Mouse (Mus musculus): Measurements from ENCODE around the gene Ctsl.

Ctsl gene

DNA sequence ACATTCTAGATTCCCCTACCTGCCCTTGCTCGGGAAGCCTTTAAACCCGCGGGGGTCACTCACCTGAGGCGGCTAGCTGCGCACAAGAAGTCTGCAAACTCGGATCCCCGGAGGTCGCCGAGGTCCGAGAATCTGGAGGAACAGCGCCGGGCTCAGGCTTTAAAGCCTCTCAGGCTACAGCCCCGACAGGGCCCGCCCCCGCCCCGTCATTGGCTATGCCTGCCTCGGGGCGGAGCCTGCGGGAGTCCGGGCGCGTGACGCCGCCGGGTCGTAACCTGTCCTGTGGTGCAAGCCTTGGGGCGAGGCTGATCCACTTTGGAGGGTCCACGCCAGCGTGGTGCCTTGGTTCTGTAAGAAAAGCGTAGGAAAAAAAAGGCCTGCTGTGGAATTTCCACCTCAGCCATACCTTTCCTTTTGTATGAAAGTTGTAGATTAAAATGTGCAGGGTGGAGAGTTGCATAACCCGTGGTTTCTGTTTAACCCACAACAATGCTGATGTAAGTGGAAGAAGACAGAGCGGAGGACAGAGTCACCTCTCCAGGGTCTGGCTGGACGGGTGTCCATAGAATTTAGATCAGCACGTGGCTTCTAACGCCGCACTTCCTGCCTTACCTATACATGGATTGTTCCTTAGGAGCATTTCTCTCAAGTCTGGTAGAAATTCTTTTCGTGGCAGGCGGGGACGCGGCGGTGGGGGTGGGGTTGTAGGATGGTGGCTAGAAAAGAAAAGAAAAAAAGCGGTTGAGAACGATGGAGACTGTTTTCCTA lies at the start of gene Ctsl:
Gene Ctsl, minus strand, starts transcription at position 718 of the 768 bp plus-strand sequence.
- peak; percentile 94 for DNase-seq (ENCODE audit: low spot score)

DNA sequence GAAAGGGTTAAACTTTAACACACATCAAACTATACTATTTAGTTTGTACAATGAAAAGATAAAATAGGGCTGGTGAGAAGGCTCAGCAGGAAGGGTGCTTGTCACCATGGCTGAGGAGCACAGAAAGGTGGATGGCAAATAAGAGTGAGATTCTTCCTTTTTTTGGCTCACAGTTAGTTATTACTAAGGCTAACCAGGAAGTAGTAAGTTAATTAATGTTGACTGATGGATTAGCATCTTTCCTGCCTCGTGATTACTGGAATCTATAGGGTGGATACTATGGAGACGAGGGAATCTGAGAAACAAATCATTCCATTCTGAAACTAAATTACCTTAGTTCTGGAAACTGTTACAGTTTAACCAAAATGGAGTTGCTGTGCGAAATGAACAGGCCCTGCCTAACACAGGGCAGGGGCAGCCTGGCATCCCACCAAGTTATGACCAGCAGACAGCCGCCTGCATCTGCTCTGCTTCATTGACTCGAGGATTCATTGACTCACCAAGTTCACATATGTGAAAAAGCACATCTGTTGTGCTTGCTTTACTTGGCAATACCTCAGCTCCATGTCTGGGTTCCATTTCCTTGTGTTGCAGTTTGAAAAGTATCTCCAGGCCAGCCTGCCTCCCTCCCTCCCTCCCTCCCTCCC lies 46.4 kb upstream of the Ctsl start:
- no peak for DNase-seq (ENCODE audit: low spot score)

DNA sequence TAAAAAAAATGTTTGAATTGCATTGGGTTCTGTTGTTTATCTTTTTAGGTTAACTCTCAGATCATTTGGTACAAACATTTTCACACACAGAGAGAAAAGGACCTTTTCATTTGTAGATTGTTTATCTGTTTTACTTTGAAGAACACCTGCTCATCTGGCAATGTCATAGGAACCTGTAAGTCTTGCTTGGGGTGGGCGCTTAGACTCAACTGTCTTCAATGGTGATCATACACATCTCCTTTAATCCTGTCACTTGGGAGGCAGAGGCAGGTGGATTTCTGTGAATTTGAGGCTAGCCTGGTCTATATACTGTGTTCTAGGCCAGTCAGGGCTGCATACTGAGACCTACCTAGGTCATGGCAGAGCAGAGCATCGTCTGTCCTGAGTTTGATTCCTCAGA lies 45.0 kb upstream of the Ctsl start:
- DNase-seq (ENCODE audit: low spot score), result no peak

DNA sequence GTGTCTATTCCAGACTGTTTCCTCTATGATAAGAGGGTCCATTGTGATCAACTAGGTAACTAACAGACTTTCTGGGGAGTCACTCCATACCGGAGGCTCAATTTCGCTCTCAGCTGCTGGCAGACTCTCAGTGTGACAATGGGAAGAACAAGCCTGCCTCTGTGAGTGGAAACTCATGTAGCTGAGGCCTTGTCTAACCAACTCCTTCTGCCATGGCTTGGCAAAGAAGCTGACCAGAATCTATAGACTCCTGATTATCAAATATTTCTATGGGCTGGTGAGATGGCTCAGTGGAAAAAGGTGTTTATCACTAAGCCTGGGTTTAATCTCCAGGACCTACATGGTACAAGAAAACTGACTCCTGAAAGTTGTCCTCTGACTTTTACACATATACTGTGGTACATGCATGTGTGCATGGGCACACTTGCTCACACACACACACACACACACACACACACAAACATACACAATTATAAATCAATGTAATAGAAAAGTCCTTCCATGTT lies 42.1 kb upstream of the Ctsl start:
- DNase-seq (ENCODE audit: low spot score), result no peak

DNA sequence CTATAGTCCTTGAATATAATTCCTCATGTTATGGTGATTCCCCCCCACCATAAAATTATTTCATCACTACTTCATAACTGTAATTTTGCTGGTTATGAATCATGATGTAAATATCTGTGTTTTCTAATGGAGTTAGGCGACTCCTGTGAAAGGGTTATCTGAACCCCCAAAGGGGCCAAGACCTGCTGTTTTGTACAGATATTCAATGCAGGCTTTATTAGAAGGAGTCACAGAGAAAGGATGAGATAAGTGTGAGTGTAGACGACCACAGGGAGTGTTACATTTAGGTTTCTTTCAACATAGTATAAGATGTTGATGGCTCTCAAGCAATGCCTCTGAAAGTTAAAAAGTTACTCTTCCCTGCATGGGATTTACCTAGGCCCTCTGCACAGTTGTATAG lies 40.6 kb upstream of the Ctsl start:
- DNase-seq (ENCODE audit: low spot score), result no peak

DNA sequence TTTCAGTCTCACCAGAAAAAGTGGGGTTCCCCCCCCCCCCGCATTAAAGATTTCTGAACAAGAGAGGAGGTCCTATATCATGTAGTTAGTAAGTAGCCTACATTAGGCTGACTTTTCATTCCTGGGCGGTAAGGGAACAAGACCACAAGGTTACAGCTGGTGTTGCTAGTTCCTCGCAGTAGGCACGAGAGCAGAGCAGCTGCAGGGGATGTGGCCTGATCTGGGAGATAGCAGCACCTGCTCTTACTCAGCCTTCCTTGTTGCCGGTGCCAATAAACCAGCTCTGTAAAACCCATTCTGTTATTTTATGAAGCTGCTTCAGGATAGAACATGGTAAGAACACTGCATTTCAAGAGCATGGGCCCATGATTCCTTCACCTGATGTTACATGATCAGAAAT lies 39.9 kb upstream of the Ctsl start:
- no peak for DNase-seq (ENCODE audit: low spot score)

DNA sequence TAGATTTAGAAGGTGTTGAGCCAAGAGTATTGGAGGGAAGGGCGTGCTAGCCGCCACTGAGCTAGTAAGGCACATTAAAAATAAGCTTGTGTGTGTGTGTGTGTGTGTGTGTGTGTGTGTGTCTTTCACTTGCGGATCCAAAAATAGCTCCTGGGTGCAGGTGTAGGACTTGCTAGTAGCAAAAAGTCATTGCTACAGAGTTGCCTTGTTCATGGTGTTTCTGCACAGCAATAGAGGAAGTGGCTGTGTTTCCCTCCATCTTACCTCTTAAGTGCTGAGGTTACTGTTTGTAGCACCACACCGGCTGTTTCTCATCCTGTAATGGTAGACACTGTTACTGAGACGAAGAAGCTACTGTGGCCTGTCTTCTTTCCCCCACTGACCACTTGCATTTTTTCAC lies 37.3 kb upstream of the Ctsl start:
- no peak for DNase-seq (ENCODE audit: low spot score)

DNA sequence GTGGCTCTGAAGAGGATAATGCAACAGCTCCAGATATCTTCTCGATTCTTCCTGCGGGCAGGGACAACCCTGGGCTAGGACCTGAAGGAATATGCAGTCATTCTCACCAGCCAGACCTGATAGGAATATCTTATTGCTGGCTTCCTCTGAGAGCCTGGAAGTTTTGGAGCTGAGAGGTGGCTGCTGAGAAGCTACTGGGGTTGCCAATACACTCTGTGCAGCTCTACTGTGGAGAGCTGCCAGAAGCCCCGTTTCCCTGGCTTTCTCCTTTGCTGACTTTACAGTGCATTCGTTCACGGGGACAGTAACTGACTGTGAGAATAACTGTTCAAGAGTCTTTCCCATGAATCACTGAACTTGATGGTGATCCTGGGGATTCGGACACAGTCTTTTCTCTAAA lies 34.9 kb upstream of the Ctsl start:
- DNase-seq (ENCODE audit: low spot score), result no peak

DNA sequence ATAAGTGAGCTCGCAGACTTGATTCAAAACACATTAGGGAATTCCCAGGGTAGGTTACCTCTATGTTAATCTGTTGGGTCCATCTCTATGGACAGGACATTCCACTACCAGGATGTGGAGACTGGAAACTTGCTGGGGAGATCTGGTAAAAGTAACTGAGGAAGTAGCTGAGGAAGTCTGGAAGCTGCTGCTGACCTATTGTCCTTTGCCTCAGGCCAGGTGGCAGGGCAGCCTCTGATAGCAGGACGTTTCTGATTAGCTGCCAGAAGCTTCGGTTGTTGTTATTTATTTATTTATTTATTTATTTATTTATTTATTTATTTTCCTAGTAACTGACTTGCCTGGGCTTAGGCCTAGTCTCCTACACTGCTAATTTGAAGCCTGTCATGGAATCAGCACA lies 32.8 kb upstream of the Ctsl start:
- DNase-seq (ENCODE audit: low spot score), result no peak

DNA sequence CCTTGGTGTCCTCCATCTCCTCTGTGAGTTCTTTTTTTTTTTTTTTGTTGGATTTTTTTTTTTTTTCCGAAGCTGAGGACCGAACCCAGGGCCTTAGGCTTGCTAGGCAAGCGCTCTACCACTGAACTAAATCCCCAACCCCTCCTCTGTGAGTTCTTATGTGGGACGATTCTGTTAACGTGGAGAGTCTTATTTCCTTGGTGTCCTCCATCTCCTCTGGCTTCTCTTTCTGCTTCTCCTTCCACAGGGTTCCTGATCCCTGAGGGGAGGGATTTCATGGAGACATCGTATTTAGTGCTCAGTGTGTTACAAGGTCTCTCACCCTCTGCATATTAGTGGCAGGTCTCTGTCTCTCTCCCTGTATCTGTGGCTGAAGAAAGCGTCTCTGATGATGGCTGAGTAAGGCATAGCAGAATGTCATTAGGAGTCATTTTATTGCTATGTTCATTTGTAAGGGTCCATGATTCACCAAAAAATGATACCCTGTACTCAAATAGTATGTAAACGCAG lies 32.3 kb upstream of the Ctsl start:
- DNase-seq (ENCODE audit: low spot score), result no peak

DNA sequence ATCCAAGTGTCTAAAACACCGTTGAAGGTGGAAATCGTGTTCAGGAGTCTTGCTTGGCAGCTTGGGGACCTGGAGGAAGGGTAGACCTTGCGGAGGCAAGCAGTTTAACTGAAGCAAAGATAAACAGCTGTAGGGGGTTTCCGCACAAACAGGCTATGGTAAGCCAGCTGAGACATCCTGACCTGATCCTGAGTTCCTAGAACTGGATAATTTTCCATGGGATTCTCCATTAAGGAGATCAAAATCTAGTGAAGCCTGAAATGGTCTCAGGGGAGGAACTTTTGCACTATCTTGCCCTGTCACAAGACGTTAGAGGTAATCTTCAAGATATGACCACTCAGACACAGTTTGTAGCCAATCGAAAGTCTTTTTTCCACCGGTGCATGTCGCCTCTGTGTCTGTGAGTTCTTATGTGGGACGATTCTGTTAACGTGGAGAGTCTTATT lies 31.8 kb upstream of the Ctsl start:
- no peak for DNase-seq (ENCODE audit: low spot score)

DNA sequence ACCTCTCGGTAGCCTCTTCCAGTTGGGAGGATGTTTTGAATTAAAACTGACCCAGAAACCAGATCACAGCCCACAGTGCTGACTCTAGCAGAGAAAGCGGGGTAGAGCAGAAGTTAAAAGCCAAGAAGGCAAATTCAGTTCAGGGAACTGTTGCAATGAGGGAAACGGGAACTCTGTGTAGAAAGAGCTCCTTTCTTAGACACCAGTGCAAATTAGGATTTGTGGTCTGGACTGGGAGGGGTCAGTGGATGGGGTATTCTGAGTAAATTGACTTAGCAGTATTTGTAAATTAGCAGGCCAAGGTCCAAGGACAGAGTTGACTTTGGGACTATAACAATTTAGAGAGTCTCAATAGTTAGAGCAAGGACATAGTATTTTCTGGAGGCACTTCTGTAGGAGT lies 31.3 kb upstream of the Ctsl start:
- no peak for DNase-seq (ENCODE audit: low spot score)

DNA sequence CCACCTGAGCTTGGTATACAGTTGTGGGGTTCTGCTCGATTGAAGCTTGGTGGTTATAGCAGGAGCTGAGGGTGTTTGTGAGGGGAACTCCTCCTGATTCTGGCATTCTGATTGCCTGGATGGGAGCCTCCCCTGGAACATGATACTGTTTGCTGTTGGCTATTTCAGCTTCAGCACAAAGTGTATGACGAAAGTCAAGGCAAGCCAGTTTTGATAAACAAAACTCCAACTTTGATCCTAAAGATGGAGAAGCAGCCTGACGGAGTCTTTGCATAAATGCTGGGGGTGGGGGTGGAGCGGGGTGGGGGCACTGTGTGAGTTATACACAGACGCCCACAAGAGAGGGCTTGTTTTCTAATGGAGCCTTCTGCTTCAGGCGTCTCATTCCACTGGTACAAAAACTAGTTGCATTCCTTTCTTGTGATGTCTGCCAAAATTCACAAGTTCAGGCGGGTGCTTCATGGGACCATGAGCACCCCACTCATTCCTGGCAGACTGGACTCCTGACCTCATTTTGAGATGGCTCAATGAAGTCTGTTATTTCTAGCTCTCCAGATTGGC lies 30.2 kb upstream of the Ctsl start:
- no peak for DNase-seq (ENCODE audit: low spot score)

DNA sequence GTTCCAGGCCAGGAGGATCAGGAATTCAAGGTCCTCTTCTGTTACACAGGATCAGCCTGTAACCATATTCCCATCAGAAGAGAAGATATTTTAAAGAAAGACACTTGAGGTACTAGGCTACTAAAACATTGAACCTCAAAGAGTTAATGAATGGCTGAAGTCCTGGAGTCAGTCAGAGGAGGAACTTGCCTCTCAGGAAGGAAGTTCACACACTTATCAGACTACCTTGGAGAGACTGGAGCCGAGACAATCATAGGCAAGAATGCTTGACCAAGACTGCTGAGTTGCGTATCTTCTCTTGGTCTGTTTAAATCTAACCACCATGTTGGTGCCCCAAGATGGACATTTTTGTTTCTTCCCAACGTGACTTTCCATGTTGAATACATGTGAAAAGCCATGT lies 29.2 kb upstream of the Ctsl start:
- DNase-seq (ENCODE audit: low spot score), result no peak

DNA sequence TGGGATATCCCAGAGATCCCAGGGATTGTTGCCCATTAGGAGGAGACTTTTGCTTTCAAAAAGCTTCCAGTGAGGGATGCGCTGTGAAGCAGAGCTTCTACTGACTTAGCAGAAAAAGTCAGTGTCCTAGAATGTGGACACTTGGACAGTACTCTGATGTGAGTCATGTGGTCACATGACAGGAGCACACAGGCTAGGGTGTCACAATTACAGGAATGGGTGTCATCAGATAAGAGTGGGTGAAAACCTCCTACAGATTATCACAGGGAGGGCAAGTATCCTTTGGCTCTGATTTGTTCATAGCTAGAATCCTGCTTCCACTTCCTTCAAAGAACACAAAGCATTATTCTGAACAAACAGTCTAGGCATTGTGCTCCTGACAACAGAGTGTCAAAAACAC lies 27.4 kb upstream of the Ctsl start:
- no peak for DNase-seq (ENCODE audit: low spot score)

DNA sequence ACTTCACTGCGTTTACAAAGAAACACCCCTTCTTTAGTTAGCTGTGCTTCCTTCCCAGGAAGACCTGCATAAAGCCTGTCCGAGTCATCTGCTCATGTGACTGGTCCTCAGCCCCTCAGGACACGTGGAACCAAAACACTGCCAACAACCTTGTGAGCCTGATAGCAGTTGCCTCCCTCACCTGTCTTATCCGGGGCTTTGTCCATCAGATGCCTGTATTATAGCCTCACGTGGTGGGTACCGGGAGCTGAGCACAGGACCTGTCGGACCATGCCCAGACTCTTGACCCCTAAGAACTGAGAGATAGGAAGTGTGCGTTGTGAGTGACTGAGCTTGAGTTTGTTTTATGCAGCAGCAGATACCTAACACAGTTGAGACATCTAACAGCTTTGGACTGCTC lies 26.3 kb upstream of the Ctsl start:
- DNase-seq (ENCODE audit: low spot score), result no peak

DNA sequence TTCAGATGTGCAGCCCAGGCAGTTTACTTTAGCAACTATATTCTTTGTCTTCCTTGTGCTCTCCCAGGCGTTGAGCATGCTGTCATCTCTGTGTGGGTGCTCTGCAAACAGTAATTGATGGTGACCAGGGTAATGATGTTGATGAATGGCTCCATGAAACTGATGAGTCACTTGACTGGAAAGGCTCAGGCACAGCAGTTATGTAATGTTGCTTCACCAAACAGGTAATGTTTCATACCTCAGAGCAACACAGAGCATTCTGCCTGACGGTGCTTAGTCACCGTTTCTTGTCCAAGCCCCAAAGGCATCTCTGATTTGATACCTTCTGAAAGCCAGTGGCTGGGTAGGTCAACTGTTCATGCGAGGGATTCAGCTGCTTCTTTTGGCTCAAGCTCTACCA lies 17.7 kb upstream of the Ctsl start:
- no peak for DNase-seq (ENCODE audit: low spot score)

DNA sequence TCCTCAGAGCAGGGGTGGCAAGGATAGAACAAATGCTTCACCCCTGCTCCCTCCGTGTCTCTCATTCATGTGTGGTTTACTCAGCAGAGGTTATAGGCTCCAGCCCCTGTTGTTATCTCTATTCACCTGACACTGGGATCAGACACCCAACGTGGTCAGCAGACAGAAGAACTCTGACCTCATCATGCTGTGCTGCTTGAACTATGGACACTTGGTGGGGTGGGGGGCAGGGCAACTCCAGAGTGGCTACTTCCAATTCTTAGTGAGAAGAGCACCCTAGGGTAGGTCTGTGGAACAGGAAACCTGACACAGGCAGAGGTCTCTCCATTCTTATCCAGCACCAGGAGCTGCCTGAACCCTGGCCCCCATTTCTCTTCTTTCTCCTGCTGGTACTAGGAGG lies 15.4 kb upstream of the Ctsl start:
- no peak for DNase-seq (ENCODE audit: low spot score)

DNA sequence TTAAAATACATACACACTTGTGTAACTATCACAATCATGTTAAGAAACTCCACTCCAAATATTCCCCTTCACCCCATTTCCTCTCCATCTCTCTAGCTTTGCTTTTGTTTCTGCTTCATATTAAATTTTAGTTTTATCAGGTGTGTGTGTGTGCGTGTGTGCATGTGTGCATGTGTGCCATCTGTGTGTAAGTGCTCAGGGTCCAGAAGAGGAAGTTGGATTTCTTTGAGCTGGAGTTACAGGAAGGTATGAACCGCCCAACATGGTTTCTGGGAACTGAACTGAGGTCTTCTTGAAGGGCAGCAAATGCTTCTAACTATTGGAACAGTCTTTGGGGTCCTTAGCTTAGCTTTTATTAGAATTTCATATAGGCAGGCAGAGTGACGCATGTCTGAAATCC lies 14.2 kb upstream of the Ctsl start:
- no peak for DNase-seq (ENCODE audit: low spot score)

DNA sequence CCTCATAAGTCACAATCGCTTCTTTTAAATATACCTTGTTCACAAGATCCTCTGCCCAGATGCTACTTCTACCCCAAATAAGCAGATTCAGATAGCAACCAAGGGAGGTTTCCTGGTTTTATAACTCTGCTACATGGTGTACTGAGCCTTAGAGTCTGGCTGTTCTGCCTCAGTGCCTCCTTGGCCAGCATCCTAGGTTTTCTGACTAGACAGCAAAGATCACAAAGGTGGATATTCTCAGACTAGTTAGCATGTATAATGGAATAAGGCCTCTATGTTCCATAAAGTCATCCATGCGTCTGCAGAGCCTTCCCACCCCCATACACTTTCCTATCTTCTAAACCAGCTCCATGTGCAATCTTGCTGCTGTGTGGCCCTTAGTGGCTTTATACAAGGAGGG lies 9.6 kb upstream of the Ctsl start:
- no peak for DNase-seq (ENCODE audit: low spot score)

DNA sequence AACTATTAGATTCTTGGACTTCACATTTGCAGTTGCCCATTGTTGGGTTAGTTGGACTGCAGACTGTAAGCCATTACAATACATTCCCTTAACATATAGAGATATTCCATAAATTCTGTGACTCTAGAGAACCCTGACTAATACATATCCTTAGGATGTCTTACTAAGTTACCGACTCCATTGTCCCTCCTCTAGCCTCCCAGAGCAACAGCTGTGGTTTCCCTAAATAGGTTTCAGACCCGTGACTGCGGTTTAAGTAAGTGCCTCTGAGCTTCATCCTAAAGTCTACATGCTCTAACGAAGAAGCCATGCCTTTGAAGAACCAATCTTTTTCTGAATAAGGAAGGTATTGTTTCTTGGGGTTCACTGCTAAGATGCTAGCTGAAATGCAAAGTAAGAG lies 7.9 kb upstream of the Ctsl start:
- DNase-seq (ENCODE audit: low spot score), result no peak

DNA sequence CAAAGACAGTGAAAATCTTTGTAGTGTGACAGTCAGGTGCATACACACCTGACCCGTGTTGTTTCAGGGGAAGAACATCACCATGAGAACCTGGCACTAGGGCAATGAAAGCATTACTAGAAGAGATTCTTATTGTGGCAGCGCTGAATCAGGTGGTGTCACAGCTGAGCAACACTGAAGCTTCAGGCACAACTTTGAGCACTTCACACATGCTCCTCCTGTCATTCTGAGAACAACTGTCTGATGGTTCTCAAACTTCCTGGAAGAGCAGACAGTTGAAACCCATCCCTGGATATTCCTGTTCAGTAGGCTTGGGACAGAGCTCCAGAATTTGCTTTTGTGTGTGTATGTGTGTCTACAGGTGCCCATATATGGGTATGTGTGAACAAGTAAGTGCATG lies 5.8 kb upstream of the Ctsl start:
- no peak for DNase-seq (ENCODE audit: low spot score)

DNA sequence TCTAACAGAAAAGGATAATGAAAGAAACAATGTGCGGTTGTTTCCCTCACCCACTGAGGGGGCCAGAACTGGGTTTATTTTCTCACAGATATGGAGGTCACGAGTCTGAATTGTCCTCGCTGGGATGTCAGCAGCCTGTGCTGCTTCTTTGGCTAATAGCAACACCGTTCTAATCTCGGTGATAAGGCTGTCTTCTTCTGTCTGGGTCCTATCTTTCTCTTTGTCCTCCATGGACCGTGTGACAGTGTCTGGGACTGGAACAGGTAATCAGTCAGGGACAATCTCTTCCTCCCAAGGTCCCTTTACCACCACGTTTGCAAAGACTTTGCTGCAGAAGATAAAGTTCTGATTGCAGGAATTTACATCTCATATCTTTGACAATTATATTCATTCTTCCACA lies 4.5 kb upstream of the Ctsl start:
- peak; percentile 21 for DNase-seq (ENCODE audit: low spot score)

Data from ovary, postnatal 36 days (tissue).